Mouse (Mus musculus) liver, embryonic 14.5 days (tissue): ENCODE data around the gene Dok4. TPM values are rescaled to one million over a fixed set of nuclear protein-coding genes. Genes with fewer than 3 reads are reported as not detected.

Experiments used
- ATAC-seq: fragments of 200-750 bp; cut with Nextera tagmentation; 2 replicates; pipeline ENCODE4 v1.8.0; 2017; ENCODE audit warnings: moderate number of reproducible peaks, mild to moderate bottlenecking, moderate library complexity; ENCODE audit not compliant: insufficient read depth
- DNase-seq, 3 experiments: peaks; one replicate each; pipeline ENCODE4 v3.0.0-alpha.2; 2012 to 2013; ENCODE audit warnings: low read depth in 3 of 3, low spot score in 3 of 3
- H3K27ac ChIP-seq: fragments of 300-500 bp; sonication (generic); 2 replicates; pipeline ENCODE4 v1.5.1; 2014; ENCODE audit warnings: moderate library complexity, mild to moderate bottlenecking, control low read depth, inconsistent platforms
- H3K27me3 ChIP-seq: fragments of 300-500 bp; sonication (generic); 2 replicates; pipeline ENCODE4 v1.6.1; 2014; ENCODE audit warnings: mild to moderate bottlenecking, low read length, moderate library complexity; ENCODE audit not compliant: control insufficient read depth, insufficient read depth
- H3K36me3 ChIP-seq: fragments of 300-500 bp; sonication (generic); replicated peaks from 2 replicates; pipeline ENCODE4 v1.6.1; 2014; ENCODE audit warnings: low read depth; ENCODE audit not compliant: control insufficient read depth, insufficient read depth
- H3K4me1 ChIP-seq, 2 experiments: fragments of 200-500 bp in 1 of 2; fragments of 300-500 bp in 1 of 2; sonication (generic) in 1 of 2; replicated peaks; 2 replicates each; pipeline ENCODE4 v1.6.1; 2012 to 2014; ENCODE audit warnings: antibody characterized with exemption in 1 of 2, inconsistent platforms in 1 of 2, low read length in 1 of 2; ENCODE audit not compliant: control insufficient read depth in 2 of 2, insufficient read depth in 2 of 2
- H3K4me2 ChIP-seq: fragments of 300-500 bp; sonication (generic); 2 replicates; pipeline ENCODE4 v1.6.1; 2014; ENCODE audit warnings: low read depth, mild to moderate bottlenecking, control low read depth, moderate library complexity
- H3K4me3 ChIP-seq, 2 experiments: fragments of 200-500 bp in 1 of 2; fragments of 300-500 bp in 1 of 2; sonication (generic) in 1 of 2; 2 replicates each; pipeline ENCODE4 v1.5.1; 2012 to 2014; ENCODE audit warnings: low read depth in 2 of 2, low read length in 2 of 2, mild to moderate bottlenecking in 2 of 2, control low read depth in 1 of 2, inconsistent platforms in 1 of 2, moderate library complexity in 1 of 2; ENCODE audit not compliant: insufficient read depth in 1 of 2
- H3K9ac ChIP-seq: fragments of 300-500 bp; sonication (generic); replicated peaks from 2 replicates; pipeline ENCODE4 v1.6.1; 2014; ENCODE audit warnings: mild to moderate bottlenecking, control low read depth, moderate library complexity
- H3K9me3 ChIP-seq: fragments of 300-500 bp; sonication (generic); 2 replicates; pipeline ENCODE4 v1.6.1; 2016; ENCODE audit warnings: low read length, mixed read lengths; ENCODE audit not compliant: control insufficient read depth
- CTCF ChIP-seq: IDR thresholded peaks from 2 replicates; pipeline ENCODE4 v1.5.1; 2016; ENCODE audit warnings: antibody characterized with exemption, low read depth, control low read depth
- EP300 ChIP-seq: IDR thresholded peaks from 2 replicates; pipeline ENCODE4 v1.6.1; 2016; ENCODE audit warnings: antibody characterized with exemption, low read depth
- WGBS: fragments of 180-500 bp; shearing (Covaris S2); extraction: QIAGEN DNeasy Blood & Tissue Kit; methylation state at CpG from one replicate; pipeline ENCODE4 v1.1.7; 2014; ENCODE audit not compliant: insufficient replicate concordance; 5-methylcytosine and 5-hydroxymethylcytosine counted together
- polyA plus RNA-seq, 2 experiments: library from polyadenylated mRNA; depleted of rRNA in 1 of 2; stranded (reverse) in 1 of 2; unstranded in 1 of 2; fragments of >200 nt; fragmentation: Nextera tagmentation in 1 of 2; extraction: Ambion mirVana in 1 of 2; gene quantifications; 2 replicates each; pipeline versions ENCODE4 v1.2.1 to v1.2.3; 2012 to 2014

The Dok4 gene
- polyA plus RNA-seq, 2 experiments: 7.2 to 11.1 TPM

DNA sequence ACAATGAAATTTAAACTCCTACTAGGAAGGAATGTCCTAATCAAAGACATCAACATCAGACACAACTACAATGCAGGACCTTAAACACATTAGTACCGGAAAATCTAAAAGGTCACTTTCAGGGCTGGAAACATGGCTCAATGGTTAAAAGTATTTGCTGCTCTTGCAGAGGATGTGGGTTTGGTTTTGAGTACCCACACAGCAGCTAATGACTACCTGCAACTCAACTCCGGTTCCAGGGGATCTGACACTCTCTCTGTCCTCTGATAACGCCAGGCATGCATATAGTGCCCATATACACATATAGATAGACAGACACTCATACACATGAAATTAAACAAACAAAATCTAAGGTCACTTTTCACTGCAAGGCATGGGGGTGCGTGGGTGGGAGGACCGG is 49.9 kb downstream of the Dok4 start:
- Histone ChIP-seq H3K9me3 (no peaks in the 10 kb centered on the region), H3K27me3 (no peaks in the 10 kb centered on the region), H3K4me2 (no peak overlapping the region), H3K27ac (no peak overlapping the region), H3K9ac (no peak overlapping the region), H3K4me3 (no peak overlapping the region), H3K36me3 (peaks cover 75% of the 10 kb centered on the region), H3K4me1 (no peaks in the 10 kb centered on the region)
- no peak for TF ChIP-seq EP300
- TF ChIP-seq CTCF: no peak
- 91% methylated on average over 5 of the region's 5 CpGs for WGBS
- no peak for ATAC-seq
- no peak for DNase-seq

DNA sequence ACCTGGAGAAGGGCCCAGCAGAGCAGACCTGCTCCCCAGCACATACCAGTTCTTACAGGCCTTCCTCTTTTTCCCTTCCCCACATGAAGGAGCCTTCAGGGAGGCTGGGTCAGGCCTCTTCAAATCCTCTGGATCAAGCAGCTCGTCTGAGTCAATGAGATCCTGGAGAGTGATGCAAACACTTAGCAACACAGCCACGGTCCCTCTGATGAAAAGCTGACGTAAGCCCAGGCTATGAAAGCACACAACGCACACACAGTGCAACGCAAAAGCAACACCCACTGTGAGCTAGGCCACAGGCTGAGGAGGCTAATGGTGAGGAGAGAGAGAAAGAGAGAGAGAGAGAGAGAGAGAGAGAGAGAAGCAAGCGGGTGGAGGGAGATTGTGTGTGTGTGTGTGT is 51.0 kb downstream of the Dok4 start:
- WGBS: 86% methylated on average over 6 of the region's 6 CpGs
- no peak overlapping the region for H3K9ac ChIP-seq
- H3K9me3 ChIP-seq: no peaks in the 10 kb centered on the region
- no peak overlapping the region for H3K4me3 ChIP-seq
- no peaks in the 10 kb centered on the region for H3K27me3 ChIP-seq
- H3K36me3 ChIP-seq: peaks cover 69% of the 10 kb centered on the region
- ATAC-seq: no peak
- peaks cover 0 to 3% of the 10 kb centered on the region in 2 experiments; a peak in 2 of 4 replicates for H3K4me1 ChIP-seq
- no peak overlapping the region for H3K27ac ChIP-seq
- TF ChIP-seq EP300 (no peak), CTCF (no peak)
- DNase-seq: no peak
- no peak overlapping the region for H3K4me2 ChIP-seq

- ATAC-seq (peak; percentile 64; the same call in 1 of the 2 replicates), DNase-seq (no peak)
- Histone ChIP-seq H3K9ac (no peak overlapping the region), H3K36me3 (peaks cover 51% of the 10 kb centered on the region), H3K9me3 (no peaks in the 10 kb centered on the region), H3K4me2 (no peak overlapping the region), H3K4me3 (no peak overlapping the region), H3K27me3 (no peaks in the 10 kb centered on the region), H3K4me1 (peaks cover 0 to 7% of the 10 kb centered on the region in 2 experiments; a peak in 2 of 4 replicates), H3K27ac (no peak overlapping the region)
- TF ChIP-seq CTCF (peak; percentile 92), EP300 (no peak)
- WGBS: 84% methylated on average over 23 of the region's 23 CpGs
Measured at GRCm38 (mm10) chr8:94822637-94823560, 53.2 kb downstream of the Dok4 start.

- H3K9ac ChIP-seq: no peak overlapping the region
- ATAC-seq (no peak), DNase-seq (no peak)
- H3K4me3 ChIP-seq: no peak overlapping the region
- WGBS: 88% methylated on average over 2 of the region's 2 CpGs
- no peaks in the 10 kb centered on the region for H3K9me3 ChIP-seq
- H3K27me3 ChIP-seq: no peaks in the 10 kb centered on the region
- no peak overlapping the region for H3K27ac ChIP-seq
- no peak overlapping the region for H3K4me2 ChIP-seq
- peaks cover 43% of the 10 kb centered on the region for H3K36me3 ChIP-seq
- H3K4me1 ChIP-seq: peaks cover 0 to 7% of the 10 kb centered on the region in 2 experiments; a peak in 2 of 4 replicates
- TF ChIP-seq EP300 (no peak), CTCF (no peak)
Measured at GRCm38 (mm10) chr8:94821381-94821780, 54.7 kb downstream of the Dok4 start.

DNA sequence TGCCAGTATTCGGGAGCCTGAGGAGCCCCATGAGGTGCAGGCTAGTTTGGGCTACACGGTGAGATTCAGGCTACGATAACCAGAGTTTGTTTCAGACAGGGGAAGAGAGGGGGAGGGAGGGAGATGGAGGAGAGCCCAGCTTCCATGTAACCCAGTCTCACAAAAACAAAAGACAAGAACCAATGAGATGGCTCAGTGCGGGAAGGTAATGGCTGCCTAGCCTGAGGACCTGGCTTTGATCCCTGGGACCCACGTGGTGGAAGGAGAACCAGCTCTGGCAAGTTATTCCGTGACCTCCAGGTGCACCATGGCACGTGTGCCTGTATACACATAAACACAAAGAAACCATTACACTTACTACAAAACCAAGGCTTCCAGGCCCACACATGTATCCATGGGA is 55.6 kb downstream of the Dok4 start:
- peaks cover 0 to 7% of the 10 kb centered on the region in 2 experiments; a peak in 2 of 4 replicates for H3K4me1 ChIP-seq
- peaks cover 36% of the 10 kb centered on the region for H3K36me3 ChIP-seq
- no peak overlapping the region for H3K4me3 ChIP-seq
- no peak overlapping the region for H3K9ac ChIP-seq
- H3K4me2 ChIP-seq: no peak overlapping the region
- TF ChIP-seq CTCF (no peak), EP300 (no peak)
- H3K27me3 ChIP-seq: no peaks in the 10 kb centered on the region
- no peak for ATAC-seq
- no peaks in the 10 kb centered on the region for H3K9me3 ChIP-seq
- no peak overlapping the region for H3K27ac ChIP-seq
- WGBS: 82% methylated on average over 7 of the region's 7 CpGs
- DNase-seq: no peak
